Mouse (Mus musculus) spleen, postnatal 4 days (tissue): ENCODE measurements around the gene Eef2k.
"Not testable (repeated sequence)": the region's sequence is repeated elsewhere in the genome, so short reads cannot be mapped to it uniquely, and the experiment has no call there.

Experiments used
- DNase-seq, 2 experiments: peaks; one replicate each; pipeline ENCODE4 v3.0.0; 2022; ENCODE audit warnings: low spot score in 2 of 2

Gene Eef2k

DNA sequence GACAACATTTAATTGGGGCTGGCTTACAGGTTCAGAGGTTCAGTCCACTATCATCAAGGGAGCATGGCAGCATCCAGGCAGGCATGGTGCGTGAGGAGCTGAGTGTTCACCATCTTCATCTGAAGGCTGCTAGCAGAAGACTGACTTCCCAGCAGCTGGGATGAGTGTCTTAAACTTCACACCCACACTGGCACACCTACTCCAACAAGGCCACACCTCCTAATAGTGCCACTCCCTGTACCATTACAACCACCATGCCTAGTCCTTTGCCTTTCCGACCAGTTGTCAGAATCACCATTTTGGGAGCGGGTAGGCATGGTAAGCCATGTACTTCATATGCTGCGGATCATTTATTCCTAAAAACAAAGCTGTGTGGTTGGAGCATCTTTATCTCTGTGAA, 38.1 kb downstream of the Eef2k start:
- DNase-seq: no peak

DNA sequence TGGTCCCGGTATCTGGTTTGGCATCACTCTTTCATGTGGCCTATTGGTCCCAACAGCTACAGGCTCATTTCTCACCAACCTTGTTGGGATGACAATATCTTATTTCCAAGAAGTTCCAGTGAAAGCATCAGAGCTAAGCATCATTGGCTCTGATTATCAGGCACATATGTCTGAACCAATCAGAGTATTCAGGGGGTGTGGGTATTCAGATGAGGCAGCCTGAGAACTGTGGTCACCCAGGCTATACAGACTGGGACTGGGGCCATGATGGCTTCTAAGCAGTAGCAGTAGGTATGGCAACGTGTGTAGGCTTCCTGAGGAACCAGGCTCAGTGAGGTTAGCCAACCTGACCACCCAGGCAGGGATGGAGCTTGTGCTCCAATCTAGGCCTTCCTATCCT, 38.8 kb downstream of the Eef2k start:
- no peak for DNase-seq

- DNase-seq: no peak
Observed at GRCm38 (mm10) chr7:120882674-120883073, 40.0 kb downstream of the Eef2k start.

GRCm38 (mm10) chr7:120883523-120884290, 41.1 kb downstream of the Eef2k start:
- DNase-seq: no peak

DNA sequence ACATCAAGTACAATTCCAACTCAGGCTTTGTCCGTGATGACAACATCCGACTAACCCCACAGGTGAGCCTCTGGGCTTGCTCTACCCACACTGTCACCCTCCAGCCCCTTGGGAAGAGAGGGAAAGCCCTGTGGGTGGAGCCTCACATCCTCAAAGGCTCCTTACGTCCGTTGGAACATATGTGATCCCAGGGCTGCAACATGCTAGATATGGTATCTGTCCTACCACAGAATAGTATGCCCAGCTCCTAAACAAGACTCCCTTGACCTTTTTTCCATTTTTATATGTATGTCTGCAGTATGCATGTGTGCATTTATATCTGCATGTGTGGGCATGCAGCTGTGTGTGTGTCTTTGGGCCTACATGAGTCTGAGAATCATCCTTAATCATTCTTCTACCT, 42.1 kb downstream of the Eef2k start:
- DNase-seq: no peak

DNA sequence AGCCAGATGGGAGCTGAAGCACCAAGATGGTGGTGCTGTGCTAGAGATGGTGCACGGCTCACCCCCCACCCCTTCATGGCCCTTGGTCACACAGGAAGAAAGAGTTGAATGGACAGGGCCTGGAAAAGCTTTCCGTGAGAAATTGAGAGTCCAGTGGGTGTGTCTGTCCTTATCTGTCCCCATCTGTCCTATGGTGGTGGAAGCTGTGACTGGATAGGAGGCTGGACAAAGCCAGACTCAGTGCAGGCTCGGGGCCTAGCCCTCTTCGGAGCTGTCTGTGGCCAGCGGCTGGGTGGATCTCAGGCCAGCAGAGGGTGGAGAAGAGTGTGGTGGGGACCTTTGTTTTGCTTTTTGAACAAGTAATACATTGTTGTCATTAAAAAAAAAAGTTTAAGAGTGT, 50.5 kb downstream of the Eef2k start:
- no peak for DNase-seq

GRCm38 (mm10) chr7:120897054-120897453, 54.4 kb downstream of the Eef2k start:
- no peak for DNase-seq

- no peak for DNase-seq
Observed at GRCm38 (mm10) chr7:120897711-120898335, 55.2 kb downstream of the Eef2k start.

DNA sequence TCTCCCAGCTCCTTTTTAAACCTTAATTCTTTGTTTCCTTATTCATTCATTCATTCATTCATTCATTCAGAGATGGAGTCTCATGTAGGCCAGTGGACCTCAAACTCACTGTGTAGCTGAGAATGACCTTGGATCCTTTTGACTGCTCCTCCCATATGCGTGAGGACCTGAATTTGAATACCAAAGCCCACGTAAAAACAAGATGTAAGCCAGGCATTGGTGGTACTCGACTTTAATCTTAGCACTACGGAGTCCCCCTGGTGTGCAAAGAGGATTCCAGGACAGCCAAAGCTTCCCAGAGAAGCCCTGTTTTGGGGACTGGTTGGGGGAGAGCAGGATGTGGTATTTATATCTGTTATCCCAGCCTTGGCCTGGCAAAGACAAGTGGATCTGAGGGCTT, 57.6 kb downstream of the Eef2k start:
- DNase-seq: no peak

DNA sequence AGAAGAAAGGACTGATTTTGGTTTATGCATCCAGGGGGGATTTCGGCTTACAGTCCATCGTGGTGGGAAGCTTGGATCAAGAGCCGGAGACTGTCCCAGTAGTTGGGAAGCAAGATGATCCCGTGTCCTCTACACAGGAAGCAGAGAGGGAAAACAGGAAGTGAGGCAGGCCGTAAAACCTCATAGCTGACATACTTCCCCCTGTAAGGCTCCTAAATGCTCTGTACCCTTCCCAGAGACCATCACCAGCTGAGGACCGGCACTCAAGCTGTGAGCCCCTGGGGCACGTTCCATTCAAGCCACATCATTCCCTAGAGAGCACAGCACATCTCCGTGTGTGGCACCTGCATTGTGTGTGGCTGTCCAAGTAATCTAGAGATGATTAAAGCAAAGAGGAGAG, 59.1 kb downstream of the Eef2k start:
- no peak for DNase-seq

- DNase-seq: no peak
Observed at GRCm38 (mm10) chr7:120902931-120903330, 60.3 kb downstream of the Eef2k start.

DNA sequence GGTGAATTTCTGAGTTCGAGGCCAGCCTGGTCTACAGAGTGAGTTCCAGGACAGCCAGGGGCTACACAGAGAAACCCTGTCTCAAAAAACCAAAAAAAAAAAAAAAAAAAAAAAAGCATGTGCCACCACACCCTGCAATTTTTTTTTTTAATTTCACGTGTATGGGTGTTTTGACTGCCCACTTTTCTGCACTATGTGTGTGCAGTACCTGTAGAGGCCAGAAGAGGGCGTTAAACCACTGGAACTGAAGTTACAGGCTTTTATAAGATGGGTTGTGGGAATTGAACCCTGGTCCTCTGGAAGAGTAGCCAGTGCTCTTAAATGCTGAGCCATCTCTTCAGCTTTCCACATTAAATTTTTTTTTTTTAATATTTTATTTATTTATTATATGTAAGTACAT, 67.5 kb downstream of the Eef2k start:
- DNase-seq: not testable (repeated sequence)

DNA sequence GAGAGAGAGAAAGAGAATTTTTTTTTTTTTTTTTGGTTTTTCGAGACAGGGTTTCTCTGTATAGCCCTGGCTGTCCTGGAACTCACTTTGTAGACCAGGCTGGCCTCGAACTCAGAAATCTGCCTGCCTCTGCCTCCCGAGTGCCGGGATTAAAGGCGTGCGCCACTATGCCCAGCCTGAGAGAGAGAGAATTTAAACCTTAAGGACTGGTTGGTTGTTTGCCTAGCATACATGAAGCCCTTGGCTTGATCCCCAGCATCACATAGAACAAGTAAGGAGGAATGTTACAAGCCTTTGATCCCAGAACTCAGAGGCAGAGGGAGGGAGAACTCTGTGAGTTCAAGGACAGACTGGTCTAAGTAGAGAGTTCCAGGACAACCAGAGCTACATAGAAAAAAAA, 68.6 kb downstream of the Eef2k start:
- not testable (repeated sequence) for DNase-seq

- DNase-seq: no peak
Observed at GRCm38 (mm10) chr7:120913332-120913731, 70.7 kb downstream of the Eef2k start.

- DNase-seq: no peak
Observed at GRCm38 (mm10) chr7:120916262-120916875, 73.7 kb downstream of the Eef2k start.

DNA sequence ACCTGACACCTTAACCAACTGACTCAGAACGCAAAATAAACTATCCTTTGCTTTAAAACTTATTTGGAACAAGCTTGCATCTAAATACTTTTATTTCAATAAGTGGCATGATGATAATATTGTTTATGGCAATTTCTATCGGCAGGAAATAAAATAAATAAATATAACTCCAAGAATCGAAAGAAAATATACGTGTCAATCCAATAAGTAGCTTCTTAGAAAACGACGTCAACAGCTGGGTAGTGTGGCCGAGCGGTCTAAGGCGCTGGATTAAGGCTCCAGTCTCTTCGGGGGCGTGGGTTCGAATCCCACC, 74.6 kb downstream of the Eef2k start:
- no peak for DNase-seq

DNA sequence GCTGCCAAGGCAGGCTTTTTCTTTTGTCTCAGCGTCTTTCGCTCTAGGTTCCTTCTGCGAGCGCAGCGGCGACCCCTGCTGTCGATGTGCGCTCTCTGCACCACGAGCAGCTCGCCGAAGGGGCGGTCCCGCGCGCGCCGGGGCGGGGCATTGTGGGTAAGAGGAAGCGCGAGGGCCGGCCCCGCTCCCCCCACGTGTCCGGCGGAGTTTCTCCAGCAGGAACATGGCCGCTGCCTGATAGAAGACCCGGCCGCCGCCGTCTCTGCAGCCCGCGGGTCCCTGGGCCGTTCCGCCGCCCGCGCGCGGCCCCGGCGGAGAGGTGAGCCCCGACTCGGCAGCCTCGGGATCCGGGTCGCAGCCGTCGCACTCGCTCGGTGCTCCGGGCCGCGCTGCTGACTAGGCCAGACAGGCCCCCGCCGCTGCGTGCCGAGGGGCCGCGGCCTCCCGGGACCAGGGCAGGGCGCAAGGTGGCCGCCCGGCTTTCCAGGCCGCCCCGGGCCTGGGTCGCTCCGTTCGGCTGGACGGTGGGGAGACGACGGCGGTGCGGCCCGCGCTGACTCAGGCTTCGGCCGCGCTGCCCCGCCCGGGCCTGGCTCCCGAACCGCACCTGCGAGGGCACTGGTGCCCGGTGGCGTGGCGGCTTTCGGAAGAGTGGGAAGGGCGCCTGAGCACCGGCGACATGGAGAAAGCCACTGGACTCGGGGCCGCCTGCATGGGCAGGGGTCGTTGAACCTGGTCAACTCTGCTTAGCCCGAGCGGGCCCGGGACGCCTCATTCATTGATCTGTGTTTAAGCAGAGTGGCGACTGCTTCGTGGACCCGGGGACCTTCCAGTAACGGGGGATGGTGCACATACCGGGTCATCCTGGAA, 75.2 kb downstream of the Eef2k start, which contains the start of gene Polr3e:
Gene Polr3e (plus strand): TSS at position 153 of the 870 bp plus-strand sequence.
- DNase-seq: peak; percentile 99 to 100

DNA sequence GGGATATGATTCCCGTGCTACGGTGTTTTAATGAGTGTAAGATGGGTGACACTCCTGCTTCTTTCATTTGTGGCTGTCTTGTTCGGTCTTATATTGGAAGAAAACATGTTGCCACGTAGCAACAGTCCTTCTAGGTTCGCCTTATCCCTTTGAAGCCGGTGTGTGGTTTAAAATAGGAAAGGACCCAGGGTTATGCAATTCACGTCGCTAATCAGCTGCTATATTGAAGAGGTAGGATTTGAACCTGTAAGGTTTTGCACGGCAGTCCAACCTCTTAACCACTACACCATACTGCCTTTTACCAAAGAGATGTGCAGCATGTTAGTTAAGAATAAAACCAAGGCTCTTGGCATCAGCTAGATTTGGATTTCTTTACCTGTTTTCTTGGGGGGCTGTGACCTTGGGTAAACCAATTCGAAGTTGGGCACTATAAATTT, 75.9 kb downstream of the Eef2k start:
- peak; percentile 74 to 80 for DNase-seq

- DNase-seq: peak in 1 of 2 experiments; percentile 62
Observed at GRCm38 (mm10) chr7:120933110-120933509, 90.5 kb downstream of the Eef2k start.

GRCm38 (mm10) chr7:120933680-120934195, 91.1 kb downstream of the Eef2k start:
- peak in 1 of 2 experiments; percentile 62 for DNase-seq

- peak; percentile 63 to 80 for DNase-seq
Observed at GRCm38 (mm10) chr7:120934716-120935115, 92.1 kb downstream of the Eef2k start.

GRCm38 (mm10) chr7:120936522-120936921, 93.9 kb downstream of the Eef2k start:
- no peak for DNase-seq
